Mouse (Mus musculus) right cerebral cortex, postnatal 4 days (tissue): ENCODE data around the gene Saa2.

Source experiments
- DNase-seq: peaks from one replicate; pipeline ENCODE4 v3.0.0-alpha.2; 2022

Gene Saa2

DNA sequence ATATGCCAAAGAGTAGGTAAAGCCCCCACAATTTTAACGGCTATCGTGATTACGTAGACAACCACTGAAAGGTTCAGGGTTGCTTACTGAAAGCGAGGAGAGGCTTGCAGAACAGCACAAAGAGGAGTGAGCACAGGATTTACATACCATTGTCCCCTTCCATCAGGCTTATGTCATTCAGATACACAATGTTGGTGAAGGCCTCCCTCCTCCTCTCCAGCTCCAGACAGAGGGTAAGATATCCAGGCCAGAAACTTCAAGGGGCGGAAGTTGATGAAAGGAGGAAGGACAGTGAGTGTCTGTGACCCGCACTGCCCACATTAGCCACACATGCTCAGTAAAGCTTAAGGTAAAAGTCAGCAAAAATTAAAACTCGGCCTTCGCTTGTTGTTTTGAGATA, 13.1 kb downstream of the Saa2 start:
- no peak for DNase-seq

DNA sequence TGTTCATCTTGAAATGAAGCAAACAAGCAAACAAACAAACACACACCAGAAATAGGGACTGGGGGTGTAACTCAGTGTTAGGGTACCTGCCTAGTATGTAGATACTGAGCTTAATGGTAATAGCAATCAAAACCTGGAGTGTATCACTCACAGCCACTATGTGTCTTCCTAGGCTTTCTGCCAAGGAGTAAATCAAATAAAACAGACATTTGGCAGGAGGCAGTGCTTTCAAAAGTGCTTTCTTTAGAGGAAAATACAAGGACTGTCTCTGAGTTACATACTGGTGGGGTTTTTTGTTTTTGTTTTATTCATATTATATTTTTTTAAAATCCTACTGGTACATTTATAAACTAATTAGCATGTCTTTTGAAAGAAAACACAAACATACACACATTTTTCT, 15.8 kb downstream of the Saa2 start:
- DNase-seq, result no peak

DNA sequence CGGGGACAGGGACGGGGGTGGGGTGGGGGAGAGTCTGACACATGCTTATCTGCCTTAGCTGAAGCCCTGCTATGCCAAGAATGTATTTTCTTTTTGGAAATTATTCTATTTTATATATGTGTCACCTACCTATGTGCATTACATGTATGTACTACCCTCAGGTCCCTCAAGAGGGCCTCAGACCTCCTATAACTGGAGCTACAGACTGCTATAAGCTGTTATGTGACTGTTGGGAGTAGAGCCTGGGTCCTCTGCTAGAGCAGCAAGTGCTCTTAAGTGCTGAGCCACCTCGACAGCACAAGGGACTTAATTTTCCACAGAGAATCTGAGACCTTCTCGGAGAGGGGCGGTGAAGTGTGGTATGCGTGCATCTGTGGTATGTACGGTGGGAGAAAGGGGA, 16.9 kb downstream of the Saa2 start:
- no peak for DNase-seq

DNA sequence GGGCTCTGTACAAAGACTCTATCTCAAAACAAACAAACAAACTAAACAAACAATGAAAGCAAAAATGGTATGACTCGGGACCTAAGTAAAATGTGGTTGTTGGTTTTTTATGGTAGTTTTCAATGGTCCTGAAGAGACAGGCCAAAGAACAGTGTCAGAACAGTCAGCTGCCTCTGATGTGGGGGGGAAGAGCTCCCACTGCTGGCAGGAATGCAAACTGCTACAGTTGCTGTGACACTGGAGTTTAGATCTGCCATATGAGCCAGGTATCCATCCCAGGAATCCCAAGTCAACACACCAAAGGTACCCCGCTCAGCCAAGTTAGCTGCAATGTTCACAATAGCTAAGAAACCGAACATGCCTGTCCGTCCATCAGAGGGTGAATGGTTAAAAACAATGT, 19.1 kb downstream of the Saa2 start:
- peak; percentile 55 for DNase-seq

DNA sequence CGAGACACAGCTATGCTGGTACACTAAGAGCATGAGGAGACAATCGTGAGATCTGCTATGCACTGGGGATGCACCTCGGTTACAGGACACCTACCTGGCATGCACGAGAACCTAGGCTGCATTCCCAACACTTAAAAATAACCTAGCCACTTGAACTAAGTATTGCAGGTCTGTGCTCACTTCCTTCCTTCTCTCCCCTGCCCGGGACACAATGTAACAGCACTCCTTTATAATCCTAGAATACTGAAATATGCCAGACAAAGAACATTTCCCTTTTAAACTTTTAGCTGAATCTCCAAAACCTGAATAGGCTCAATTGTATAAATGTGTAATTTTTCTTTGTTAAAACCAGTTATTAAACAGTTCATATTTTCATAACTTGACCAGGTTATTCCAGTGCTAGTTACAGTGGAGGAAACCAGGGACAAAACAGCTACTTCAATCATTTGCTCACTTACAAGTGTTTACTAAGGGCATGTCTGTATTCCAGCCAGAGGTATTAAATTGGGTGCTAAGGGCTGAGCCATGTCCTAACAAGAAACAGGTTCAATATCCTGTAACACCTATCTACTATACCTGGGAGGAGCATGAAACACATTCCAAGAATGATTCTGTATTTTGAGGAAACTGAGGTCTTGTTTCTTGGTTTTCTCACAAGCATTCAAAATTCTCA, 37.7 kb downstream of the Saa2 start:
- DNase-seq, result no peak

DNA sequence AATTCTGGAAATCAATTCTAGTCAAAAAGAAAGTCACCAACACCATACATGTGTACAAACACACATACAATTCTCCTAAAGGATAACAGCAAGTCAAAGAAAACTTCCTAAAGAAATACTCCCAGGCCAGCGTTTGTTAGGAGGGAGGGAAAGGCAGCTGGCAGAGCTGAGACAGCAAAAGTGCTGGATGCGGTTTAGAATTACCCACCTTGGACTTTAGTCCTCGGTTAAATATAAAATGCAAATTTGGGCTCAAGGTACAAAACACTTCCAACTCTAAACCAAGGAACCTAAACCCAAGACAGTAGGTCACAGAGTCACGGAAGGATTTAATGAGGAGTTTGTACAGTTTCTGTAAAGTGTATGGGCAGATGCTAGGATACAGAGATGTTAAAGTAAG, 42.3 kb downstream of the Saa2 start:
- no peak for DNase-seq

DNA sequence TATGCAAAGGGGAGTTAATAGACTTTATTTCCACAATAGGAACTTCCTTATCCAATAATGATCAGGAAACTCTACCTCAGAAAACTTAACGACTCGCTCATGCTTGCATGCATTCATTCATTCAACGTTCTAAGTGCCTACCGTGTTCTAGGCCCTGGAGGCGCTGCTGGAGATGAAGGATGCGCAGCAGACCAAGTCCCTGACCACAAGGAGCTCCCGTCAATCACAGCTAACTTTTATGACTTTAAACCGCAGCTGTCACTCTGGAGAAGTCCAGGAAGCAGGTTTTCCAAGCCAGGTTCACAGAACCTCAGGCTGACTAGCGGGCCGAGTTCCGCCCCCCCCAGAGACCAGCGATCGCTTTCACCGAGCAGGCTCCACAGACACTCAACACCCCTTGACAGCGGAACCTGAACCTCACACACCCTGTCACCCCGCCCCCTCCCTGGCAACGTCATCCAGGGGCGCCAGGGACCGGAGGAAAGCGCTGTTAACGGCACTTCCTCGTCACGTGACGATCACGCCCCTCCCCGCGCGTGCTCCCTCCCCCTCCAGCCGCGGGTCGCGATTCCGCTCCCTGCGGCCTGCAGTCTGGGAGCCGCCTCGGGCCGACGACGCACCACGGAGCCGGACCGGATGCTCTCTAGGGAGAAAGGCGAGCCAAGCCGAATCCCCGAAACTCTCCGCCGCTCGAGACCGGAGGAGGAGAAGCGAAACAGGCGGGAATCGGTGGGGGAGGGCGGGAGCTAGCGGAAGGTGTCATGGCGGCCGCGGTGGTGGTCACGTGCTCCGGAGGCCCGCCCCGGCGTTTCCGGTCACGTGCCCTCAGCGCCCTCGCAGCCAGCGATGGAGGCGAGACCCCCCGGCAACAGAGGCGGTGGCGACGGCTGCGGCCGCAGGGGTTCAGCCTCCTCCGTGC, 44.0 kb downstream of the Saa2 start, which contains the start of the genes Hps5 and Gtf2h1:
Gene Hps5, minus strand, starts transcription at position 778 of the 919 bp plus-strand sequence.
Gene Gtf2h1, plus strand, starts transcription at position 817 of the 919 bp plus-strand sequence.
- peak; percentile 98 for DNase-seq

DNA sequence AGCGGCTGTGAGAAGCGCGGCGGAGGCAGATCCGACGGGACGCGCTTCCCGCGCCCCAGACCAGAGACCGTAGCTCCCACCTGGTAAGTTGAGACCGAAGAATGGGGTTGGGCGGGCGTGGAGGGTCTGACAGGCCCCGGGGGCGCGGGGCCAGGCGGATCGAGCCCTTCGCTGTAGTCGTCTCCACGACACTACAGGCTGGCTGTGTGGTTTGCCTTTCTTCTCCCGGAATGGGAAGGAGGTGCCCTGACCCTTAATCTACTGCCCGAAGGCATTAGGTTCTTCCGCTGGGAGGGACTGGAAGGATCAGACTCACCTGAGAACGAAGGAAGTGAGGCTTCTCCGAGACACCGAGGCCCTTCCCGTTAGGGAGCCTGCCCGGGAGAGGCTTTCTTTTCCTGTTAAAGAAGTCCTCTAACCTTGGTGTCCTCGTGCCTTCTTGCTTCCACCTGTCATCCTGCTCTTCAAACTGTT, 44.7 kb downstream of the Saa2 start:
- no peak for DNase-seq

DNA sequence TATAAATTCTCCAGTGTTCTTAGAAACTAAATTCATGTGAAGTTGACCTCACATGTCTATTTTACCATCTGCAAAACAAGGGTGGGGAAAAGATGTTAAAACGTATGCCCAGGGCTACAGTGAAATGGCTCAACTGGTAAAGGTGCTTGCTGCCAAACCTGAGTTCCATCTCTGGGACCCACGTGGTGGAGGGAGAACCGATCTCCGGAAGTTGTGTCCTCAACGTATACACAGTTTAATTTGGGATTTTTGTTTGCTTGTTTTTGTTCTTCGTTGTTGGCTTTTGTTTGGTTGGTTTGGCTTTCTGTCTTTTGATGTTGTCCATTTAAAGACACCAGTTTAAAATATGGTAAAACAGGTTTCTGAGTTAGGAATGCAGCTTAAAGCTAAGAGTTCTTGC, 45.2 kb downstream of the Saa2 start:
- DNase-seq, result no peak
